ENCODE assay signal across 13 mouse cellular contexts in the genomic region with DNA sequence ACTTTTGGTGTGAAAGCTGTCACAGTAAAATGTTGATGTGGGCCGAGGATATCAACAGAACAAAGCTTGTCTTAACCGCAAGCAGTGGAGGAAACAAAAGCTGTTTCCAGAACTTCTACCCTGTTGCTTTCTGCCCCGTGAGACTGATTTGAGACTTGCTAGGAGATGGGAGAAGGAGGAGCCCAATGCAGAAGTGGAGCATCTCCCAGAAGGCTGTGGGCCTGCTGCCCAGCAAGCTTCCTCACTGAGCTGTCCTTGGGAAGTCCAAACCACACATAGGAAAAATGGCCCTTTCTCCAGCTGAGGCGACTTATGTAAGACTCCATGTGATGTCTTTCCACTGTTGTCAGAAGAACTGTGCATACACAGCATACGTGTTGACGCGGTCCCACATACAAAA.
DNase-seq lines count a peak whose midpoint lies in the region; ATAC-seq lines count a peak whose summit lies in the region.
"Had no signal": no experiment of that assay in that cellular context is flagged by ENCODE, and none has a peak within 500 bp of the region (broad histone marks: within the 10 kb centered on the region; RNA-seq: fewer than 3 reads in every experiment).

No protein-coding gene starts in this region.

- no peak for ATAC-seq in kidney, embryonic 16.5 days (ENCODE audit: low FRiP score, low TSS enrichment)
- ATAC-seq in activated CD4-positive, CD25-positive, alpha-beta regulatory T cell, adult 4 months, result peak; percentile 26
- ATAC-seq: forebrain, postnatal 0 days; midbrain, embryonic 15.5 days had no signal

- H3K27me3 ChIP-seq in kidney, embryonic 16.5 days (ENCODE audit: insufficient read depth, low read length), result no peaks in the 10 kb centered on the region
- H3K27me3 ChIP-seq: embryonic facial prominence, embryonic 13.5 days; midbrain, embryonic 15.5 days had no signal

- H3K9me3 ChIP-seq in kidney, embryonic 16.5 days (ENCODE audit: low read length), result no peaks in the 10 kb centered on the region
- H3K9me3 ChIP-seq: embryonic facial prominence, embryonic 13.5 days; hindbrain, embryonic 10.5 days; midbrain, embryonic 15.5 days had no signal

- H3K4me3 ChIP-seq in kidney, embryonic 16.5 days (ENCODE audit: low read length), result no peak overlapping the region
- H3K4me3 ChIP-seq: embryonic facial prominence, embryonic 13.5 days; hindbrain, embryonic 10.5 days; midbrain, embryonic 15.5 days had no signal

- peaks cover 27% of the 10 kb centered on the region for H3K4me1 ChIP-seq in kidney, embryonic 16.5 days (ENCODE audit: insufficient read depth, low read length)

- no peaks in the 10 kb centered on the region for H3K36me3 ChIP-seq in kidney, embryonic 16.5 days (ENCODE audit: insufficient read depth, low read length)
- H3K36me3 ChIP-seq: embryonic facial prominence, embryonic 13.5 days; midbrain, embryonic 15.5 days had no signal

- peak; percentile 20 for DNase-seq in kidney, postnatal 14 days
- DNase-seq in gastrocnemius, adult 18-20 months (ENCODE audit: low spot score), result peak; percentile 58
- peak; percentile 72 for DNase-seq in induced T-regulatory cell, adult 2 months (ENCODE audit: low read depth)
- no peak for DNase-seq in layer of hippocampus, adult 9-11 months
- no peak for DNase-seq in ovary, postnatal 14 days (ENCODE audit: low spot score)
- no peak for DNase-seq in thymus, postnatal 4 days
- DNase-seq: forebrain, postnatal 0 days; lung, adult 2 months had no signal

- H3K27ac ChIP-seq in kidney, embryonic 16.5 days (ENCODE audit: low read length), result no peak overlapping the region
- H3K27ac ChIP-seq: embryonic facial prominence, embryonic 13.5 days; hindbrain, embryonic 10.5 days; midbrain, embryonic 15.5 days had no signal

- no peak overlapping the region for H3K4me2 ChIP-seq in kidney, embryonic 16.5 days (replicated peaks; ENCODE audit: low read depth, low read length)
- H3K4me2 ChIP-seq: embryonic facial prominence, embryonic 13.5 days; midbrain, embryonic 15.5 days had no signal

- no peak overlapping the region for H3K9ac ChIP-seq in kidney, embryonic 16.5 days (replicated peaks; ENCODE audit: low read length)
- H3K9ac ChIP-seq: embryonic facial prominence, embryonic 13.5 days; forebrain, postnatal 0 days; midbrain, embryonic 15.5 days had no signal

- 83% methylated on average over 7 of the region's 7 CpGs for WGBS in kidney, embryonic 16.5 days

Comparison
In these comparisons a context has a peak if more than half of its experiments do, and no peak if none do; other contexts are left out.
1. DNase-seq: peak in kidney, postnatal 14 days (single experiment), gastrocnemius, adult 18-20 months (single experiment) and induced T-regulatory cell, adult 2 months (single experiment); none in layer of hippocampus, adult 9-11 months (single experiment), ovary, postnatal 14 days (single experiment) and thymus, postnatal 4 days (single experiment).